In genomic region chr2:18066436-18066835, GRCm38 (mm10) we compare ENCODE assay signal across 8 mouse cellular contexts. TPM values are rescaled to one million over a fixed set of nuclear protein-coding genes. Genes with fewer than 3 reads are reported as not detected.
A peak's percentile ranks its signal among the peaks of the same experiment; 100 is the strongest.
DNase-seq lines count a peak whose midpoint lies in the region; ATAC-seq lines count a peak whose summit lies in the region.

No protein-coding gene starts in this region.

- no peak overlapping the region for H3K9ac ChIP-seq in kidney, embryonic 15.5 days
- H3K9ac ChIP-seq in limb, embryonic 13.5 days: no peak overlapping the region

- H3K4me2 ChIP-seq in kidney, embryonic 15.5 days: peak overlapping the region; percentile 70
- H3K4me2 ChIP-seq in limb, embryonic 13.5 days (replicated peaks): peak overlapping the region; percentile 90

- H3K4me1 ChIP-seq in kidney, embryonic 15.5 days: peaks cover 15% of the 10 kb centered on the region
- H3K4me1 ChIP-seq in embryonic facial prominence, embryonic 10.5 days: peaks cover 32% of the 10 kb centered on the region
- H3K4me1 ChIP-seq in limb, embryonic 13.5 days: peaks cover 12% of the 10 kb centered on the region

- H3K36me3 ChIP-seq in kidney, embryonic 15.5 days: peaks cover 22% of the 10 kb centered on the region
- peaks cover 40% of the 10 kb centered on the region for H3K36me3 ChIP-seq in embryonic facial prominence, embryonic 10.5 days (replicated peaks)
- peaks cover 10% of the 10 kb centered on the region for H3K36me3 ChIP-seq in limb, embryonic 13.5 days

- H3K4me3 ChIP-seq in kidney, embryonic 15.5 days (replicated peaks): peak overlapping the region; percentile 84; the same call in 1 of the 2 replicates
- peak overlapping the region; percentile 92 for H3K4me3 ChIP-seq in embryonic facial prominence, embryonic 10.5 days
- no peak overlapping the region for H3K4me3 ChIP-seq in limb, embryonic 13.5 days

- ATAC-seq in CD4-positive, CD25-positive, alpha-beta regulatory T cell, adult 4 months: no peak
- no peak for ATAC-seq in kidney, embryonic 15.5 days (replicated peaks; ENCODE audit: low FRiP score)
- no peak for ATAC-seq in limb, embryonic 13.5 days (ENCODE audit: low FRiP score, low read depth)

- no peaks in the 10 kb centered on the region for H3K27me3 ChIP-seq in kidney, embryonic 15.5 days
- no peaks in the 10 kb centered on the region for H3K27me3 ChIP-seq in embryonic facial prominence, embryonic 10.5 days (replicated peaks; ENCODE audit: low read depth, poor library complexity, severe bottlenecking)
- H3K27me3 ChIP-seq in limb, embryonic 13.5 days: no peaks in the 10 kb centered on the region

- H3K9me3 ChIP-seq in kidney, embryonic 15.5 days (replicated peaks): no peaks in the 10 kb centered on the region
- no peaks in the 10 kb centered on the region for H3K9me3 ChIP-seq in embryonic facial prominence, embryonic 10.5 days
- no peaks in the 10 kb centered on the region for H3K9me3 ChIP-seq in limb, embryonic 13.5 days

- H3K27ac ChIP-seq in kidney, embryonic 15.5 days: no peak overlapping the region
- H3K27ac ChIP-seq in embryonic facial prominence, embryonic 10.5 days (replicated peaks): no peak overlapping the region
- H3K27ac ChIP-seq in limb, embryonic 13.5 days: no peak overlapping the region

- DNase-seq in CD4-positive, CD25-positive, alpha-beta regulatory T cell, adult 2 months (ENCODE audit: low read depth, low spot score): peak; percentile 5
- DNase-seq in kidney, adult 8-10 months: no peak
- no peak for DNase-seq in embryonic facial prominence, embryonic 10.5 days (ENCODE audit: low spot score)
- no peak for DNase-seq in frontal cortex, postnatal 14 days (ENCODE audit: low spot score in 2 of 2)
- DNase-seq in left cerebral cortex, adult 11 months (ENCODE audit: low spot score): no peak

RNA-seq across cellular contexts. Expression of gene Mllt10, which starts 11.4 kb away (rescaled TPM):
- polyA plus RNA-seq in CD4-positive, CD25-positive, alpha-beta regulatory T cell, adult 4 months (2017; shearing (Covaris generic)): 10 to 100 TPM; 34.9 to 41.4 TPM
- polyA plus RNA-seq in kidney, embryonic 15.5 days (2015; fragmentation: Nextera tagmentation; extraction: Ambion mirVana): 72.9 and 73.1 TPM in 2 replicates
- polyA plus RNA-seq in embryonic facial prominence, embryonic 10.5 days (2016; fragmentation: Nextera tagmentation; extraction: Ambion mirVana): 64.4 and 65.5 TPM in 2 replicates
- 68.1 and 72.2 TPM in 2 replicates for polyA plus RNA-seq in limb, embryonic 13.5 days (2015; fragmentation: Nextera tagmentation; extraction: Ambion mirVana)

RNA-seq across cellular contexts. Expression of gene Skida1, which starts 17.6 kb away (rescaled TPM):
- under 1 TPM in 1 of 2 experiments, not detected in 1; 0.74 TPM for polyA plus RNA-seq in CD4-positive, CD25-positive, alpha-beta regulatory T cell, adult 4 months (2017; shearing (Covaris generic))
- 10.3 and 11.8 TPM in 2 replicates for polyA plus RNA-seq in kidney, embryonic 15.5 days (2015; fragmentation: Nextera tagmentation; extraction: Ambion mirVana)
- polyA plus RNA-seq in embryonic facial prominence, embryonic 10.5 days (2016; fragmentation: Nextera tagmentation; extraction: Ambion mirVana): 15.5 and 16.6 TPM in 2 replicates
- polyA plus RNA-seq in limb, embryonic 13.5 days (2015; fragmentation: Nextera tagmentation; extraction: Ambion mirVana): 12.2 and 14.9 TPM in 2 replicates

RNA-seq across cellular contexts. Expression of gene A930004D18Rik, which starts 28.9 kb away (rescaled TPM):
- 1 to 10 TPM; 2.0 to 2.1 TPM for polyA plus RNA-seq in CD4-positive, CD25-positive, alpha-beta regulatory T cell, adult 4 months (2017; shearing (Covaris generic))
- polyA plus RNA-seq in kidney, embryonic 15.5 days (2015; fragmentation: Nextera tagmentation; extraction: Ambion mirVana): 12.0 and 15.1 TPM in 2 replicates
- polyA plus RNA-seq in embryonic facial prominence, embryonic 10.5 days (2016; fragmentation: Nextera tagmentation; extraction: Ambion mirVana): 12.7 and 17.7 TPM in 2 replicates
- 15.3 and 19.4 TPM in 2 replicates for polyA plus RNA-seq in limb, embryonic 13.5 days (2015; fragmentation: Nextera tagmentation; extraction: Ambion mirVana)
